Mouse (Mus musculus) CD4-positive, CD25-positive, alpha-beta regulatory T cell, adult 9 weeks (primary cell): Measurements from ENCODE around the gene Tmed10. TPM values are rescaled to one million over a fixed set of nuclear protein-coding genes. Genes with fewer than 3 reads are reported as not detected.

Experiments used
- polyA plus RNA-seq: library from polyadenylated mRNA; unstranded; fragments of 100-300 nt; shearing (Covaris generic); gene quantifications from one replicate; pipeline ENCODE4 v1.2.1, GENCODE M21; 2017

The Tmed10 gene
- 197 TPM for polyA plus RNA-seq

GRCm38 (mm10) chr12:85374561-85375272, at the start of gene Tmed10:
Gene Tmed10 (minus strand): TSS chr12:85374847.

GRCm38 (mm10) chr12:85339243-85339729, 35.4 kb downstream of the Tmed10 start, which contains the start of gene Nek9:
Gene Nek9 (minus strand): TSS chr12:85339362.

Other genes with a start within 250 kb of the Tmed10 start
- gene Rps6kl1, start 223.6 kb downstream of the Tmed10 start, polyA plus RNA-seq = 2.4 TPM
- gene Pgf, start 197.1 kb downstream of the Tmed10 start, polyA plus RNA-seq = not detected
- gene Eif2b2, start 155.4 kb downstream of the Tmed10 start, polyA plus RNA-seq = 126 TPM
- gene Mlh3, start 104.2 kb downstream of the Tmed10 start, polyA plus RNA-seq = 21.5 TPM
- gene Acyp1, start 86.4 kb downstream of the Tmed10 start, polyA plus RNA-seq = 75.6 TPM
- 0.32 TPM for gene Zc2hc1c, start 86.3 kb downstream of the Tmed10 start, polyA plus RNA-seq
- 11.3 TPM for gene Nek9, start 35.5 kb downstream of the Tmed10 start, polyA plus RNA-seq
- gene Fos, start 99.0 kb upstream of the Tmed10 start, polyA plus RNA-seq = 20.9 TPM
- gene Jdp2, start 224.2 kb upstream of the Tmed10 start, polyA plus RNA-seq = 0.87 TPM